Mouse (Mus musculus) embryo, embryonic 11.5 days (tissue): ENCODE measurements around the gene Chrm4.

Experiments used
- DNase-seq: peaks from one replicate; pipeline ENCODE4 v3.0.0-alpha.2; 2012; ENCODE audit warnings: low read depth, low spot score

Chrm4 gene

DNA sequence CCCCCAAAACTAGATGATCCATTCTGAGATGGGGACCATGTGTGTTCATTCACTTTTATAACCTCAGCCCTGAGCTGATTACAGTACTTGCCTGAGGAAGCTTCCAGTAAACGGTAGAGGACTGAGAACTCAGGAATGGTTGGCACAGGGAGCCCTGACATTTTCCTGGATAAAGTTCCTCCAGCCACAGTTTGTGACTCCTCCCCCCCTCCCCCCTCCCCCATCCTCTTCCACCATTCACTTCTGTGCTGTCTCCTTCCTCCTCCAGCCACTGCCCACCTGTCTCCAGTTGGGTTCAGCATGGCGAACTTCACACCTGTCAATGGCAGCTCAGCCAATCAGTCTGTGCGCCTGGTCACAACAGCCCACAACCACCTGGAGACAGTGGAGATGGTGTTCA lies at the start of gene Chrm4:
Gene Chrm4, plus strand, starts transcription at position 301 of the 400 bp plus-strand sequence.
- no peak for DNase-seq

DNA sequence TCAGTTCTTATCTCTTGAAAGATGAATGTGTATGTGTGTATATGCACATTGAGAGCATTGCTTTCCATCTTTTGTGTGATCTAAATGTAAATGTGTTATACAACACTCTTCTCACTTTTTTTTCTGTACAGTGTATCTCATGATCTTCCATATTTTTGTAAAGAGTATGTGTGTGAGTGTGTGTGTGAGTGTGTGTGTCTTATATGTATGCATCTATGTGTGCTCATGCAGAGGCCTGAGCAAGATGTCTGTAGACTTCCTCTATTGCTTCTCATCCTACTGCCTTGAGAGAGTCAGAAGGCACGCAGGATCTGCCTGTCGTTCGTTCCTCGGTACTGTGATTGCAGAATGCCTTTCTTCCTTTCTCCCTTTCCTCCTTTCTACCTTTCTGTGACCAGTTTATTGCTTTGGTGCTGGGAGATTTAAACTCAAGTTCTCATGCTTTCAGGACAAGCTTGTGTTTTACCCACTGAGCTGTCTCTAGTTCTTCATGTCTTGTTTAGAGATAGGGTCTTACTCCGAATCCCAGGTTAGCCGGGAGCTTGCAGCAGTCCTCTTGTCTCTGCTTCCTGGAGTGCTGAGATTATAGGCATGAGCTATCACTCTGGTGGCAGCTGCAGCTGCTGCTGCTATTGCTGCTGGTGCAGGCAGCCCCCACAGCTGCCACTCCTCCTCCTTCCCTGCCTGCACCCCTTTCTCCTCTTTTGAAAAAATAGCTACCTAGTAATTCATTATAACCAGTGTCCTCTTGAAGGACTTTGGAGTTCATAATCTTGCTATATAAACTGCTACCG lies 48.5 kb upstream of the Chrm4 start:
- DNase-seq: no peak

DNA sequence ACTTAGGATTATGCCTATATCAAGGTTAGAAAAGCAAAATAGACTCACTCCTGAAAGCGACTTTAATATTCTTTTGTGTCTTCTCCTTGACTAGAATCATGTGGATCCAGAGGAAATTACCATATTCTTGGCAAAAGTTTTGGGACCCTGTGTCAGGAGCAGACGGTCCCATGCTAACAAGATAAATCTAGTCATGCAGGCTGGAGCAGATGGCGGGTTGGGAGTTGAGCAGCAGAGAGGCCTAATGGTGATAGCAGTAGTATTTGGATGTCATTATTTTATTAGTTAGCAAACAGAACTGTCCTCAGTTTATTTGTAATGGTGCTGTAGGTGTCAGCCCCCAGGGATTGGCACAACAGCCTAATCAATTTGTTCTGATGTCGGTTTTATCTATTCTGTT lies 43.1 kb upstream of the Chrm4 start:
- no peak for DNase-seq

DNA sequence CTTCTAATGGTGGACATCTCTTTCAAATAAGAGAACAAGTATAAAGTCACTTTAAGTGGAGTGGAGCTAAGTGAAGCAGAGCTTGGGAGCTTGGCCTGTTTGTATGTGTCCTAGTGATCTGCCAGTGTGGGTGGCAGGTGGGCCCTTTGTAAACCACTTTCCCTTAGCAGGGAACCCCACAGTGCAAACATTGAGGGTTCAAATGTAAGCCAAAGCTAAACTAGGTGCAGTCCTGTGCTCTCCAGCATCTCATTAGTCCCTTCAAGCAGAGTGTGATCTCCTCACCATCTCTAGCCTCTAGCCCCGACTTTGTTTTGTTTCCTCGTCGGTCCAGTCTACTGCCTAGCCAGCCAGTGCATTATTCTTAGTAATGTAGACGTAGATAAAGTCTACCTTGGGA lies 42.4 kb upstream of the Chrm4 start:
- DNase-seq: no peak

DNA sequence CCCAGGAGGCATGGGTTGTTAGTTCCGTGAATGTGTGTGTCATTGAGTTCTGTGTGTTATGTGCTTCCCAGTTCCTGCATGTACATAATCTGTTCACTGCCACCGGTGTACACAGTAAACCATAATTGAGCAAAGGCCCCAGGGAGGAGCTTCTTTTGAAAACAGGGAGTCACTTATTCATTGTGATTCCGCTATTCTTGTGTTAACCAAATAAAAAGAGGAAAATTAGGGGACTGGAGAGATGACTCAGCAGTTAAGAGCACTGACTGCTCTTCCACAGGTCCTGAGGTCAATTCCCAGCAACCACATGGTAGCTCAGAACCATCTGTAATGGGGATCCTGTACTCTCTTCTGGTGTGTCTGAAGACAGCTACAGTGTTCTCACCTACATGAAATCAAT lies 32.3 kb upstream of the Chrm4 start:
- no peak for DNase-seq

DNA sequence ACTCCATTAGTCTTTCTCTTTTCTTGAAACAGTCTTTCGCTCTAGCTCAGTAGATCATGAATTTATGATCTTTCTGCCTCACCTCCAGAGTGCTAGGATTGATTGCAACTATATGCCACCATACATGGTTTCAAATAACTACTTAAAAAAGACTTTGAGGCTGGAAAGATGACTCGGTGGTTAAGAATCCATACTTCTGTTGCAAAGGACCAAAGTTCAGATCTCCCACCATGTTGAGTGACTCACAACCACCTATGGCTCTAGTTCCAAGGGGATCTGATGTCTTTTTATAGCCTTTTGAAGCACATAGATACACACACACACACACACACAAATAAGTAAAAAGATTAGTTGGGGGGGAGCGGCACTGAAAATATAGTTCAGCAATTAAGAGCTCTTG lies 31.6 kb upstream of the Chrm4 start:
- no peak for DNase-seq

DNA sequence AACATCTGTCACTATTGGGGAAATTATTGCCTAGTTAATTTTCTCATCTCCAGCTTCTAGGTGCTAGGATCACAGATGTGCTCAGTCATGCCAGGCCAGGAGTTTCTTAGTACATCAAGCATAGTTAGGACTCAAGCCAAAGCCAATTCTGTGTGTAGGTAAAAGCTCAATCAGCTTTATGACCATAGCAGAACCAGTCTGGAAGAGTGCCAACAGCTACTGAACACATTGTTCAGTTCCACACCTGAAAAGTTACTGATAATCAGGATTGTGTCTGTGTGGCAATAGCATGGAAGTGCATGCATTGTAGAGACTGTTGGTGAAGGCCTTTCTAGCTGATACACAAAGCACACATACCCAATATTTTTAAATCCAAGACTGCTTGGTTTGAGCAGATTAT lies 29.1 kb upstream of the Chrm4 start:
- DNase-seq: no peak

DNA sequence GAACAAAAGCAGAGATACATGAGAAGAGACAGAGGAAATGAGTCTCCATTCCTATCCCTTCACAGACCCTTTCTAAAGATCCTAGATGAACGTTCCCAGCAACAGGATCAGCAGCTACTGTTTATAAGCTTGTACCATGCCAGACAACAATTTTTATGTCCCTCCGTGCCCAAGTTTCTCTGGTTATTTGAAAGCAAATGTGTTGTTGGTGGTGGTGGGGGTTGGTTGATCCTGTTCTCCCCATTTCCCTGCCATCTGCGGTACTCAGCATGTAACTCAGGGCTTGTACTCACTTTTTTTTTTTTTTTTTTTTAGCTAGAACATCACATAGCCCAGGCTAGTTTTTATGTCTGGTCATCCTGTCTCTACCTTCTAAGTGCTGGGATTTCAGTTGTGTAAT lies 27.9 kb upstream of the Chrm4 start:
- DNase-seq: no peak

DNA sequence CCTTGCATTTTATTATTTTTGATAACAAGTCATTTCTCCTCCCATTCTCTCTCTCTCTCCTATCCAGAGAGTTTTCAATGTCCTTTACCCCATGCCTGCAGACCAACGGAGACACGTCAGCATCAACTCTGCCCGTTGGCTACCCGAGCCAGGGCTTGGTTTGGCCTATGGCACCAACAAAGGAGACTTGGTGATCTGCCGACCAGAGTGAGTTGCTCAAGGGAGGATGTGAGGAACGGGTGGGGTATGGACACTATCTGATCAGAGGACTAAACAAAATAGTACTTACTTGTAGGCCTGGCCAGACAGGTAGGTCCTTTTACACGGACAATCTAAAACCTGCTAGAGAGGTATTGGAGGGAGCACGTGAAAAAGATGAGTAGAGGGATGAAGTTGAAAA lies 26.6 kb upstream of the Chrm4 start:
- DNase-seq: no peak

DNA sequence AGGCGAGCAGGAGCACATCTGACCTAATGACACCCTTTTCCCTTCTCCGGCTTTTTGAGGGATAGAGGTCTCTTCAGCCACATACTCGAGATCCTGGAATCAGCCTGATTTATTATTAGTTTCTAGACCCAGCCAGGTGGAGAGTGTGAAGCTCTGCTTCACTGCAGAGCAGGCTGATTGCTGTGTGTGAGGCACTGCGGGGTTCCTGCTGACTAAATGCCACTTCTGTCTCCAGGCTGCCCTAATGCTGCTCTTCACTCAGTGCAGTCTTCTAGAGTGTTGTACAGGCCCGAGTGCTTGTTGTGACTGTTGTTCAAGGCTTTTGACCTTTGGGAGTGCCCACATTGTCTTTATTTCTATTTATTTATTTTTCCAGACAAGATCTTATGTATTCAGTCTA lies 24.7 kb upstream of the Chrm4 start:
- DNase-seq: no peak

DNA sequence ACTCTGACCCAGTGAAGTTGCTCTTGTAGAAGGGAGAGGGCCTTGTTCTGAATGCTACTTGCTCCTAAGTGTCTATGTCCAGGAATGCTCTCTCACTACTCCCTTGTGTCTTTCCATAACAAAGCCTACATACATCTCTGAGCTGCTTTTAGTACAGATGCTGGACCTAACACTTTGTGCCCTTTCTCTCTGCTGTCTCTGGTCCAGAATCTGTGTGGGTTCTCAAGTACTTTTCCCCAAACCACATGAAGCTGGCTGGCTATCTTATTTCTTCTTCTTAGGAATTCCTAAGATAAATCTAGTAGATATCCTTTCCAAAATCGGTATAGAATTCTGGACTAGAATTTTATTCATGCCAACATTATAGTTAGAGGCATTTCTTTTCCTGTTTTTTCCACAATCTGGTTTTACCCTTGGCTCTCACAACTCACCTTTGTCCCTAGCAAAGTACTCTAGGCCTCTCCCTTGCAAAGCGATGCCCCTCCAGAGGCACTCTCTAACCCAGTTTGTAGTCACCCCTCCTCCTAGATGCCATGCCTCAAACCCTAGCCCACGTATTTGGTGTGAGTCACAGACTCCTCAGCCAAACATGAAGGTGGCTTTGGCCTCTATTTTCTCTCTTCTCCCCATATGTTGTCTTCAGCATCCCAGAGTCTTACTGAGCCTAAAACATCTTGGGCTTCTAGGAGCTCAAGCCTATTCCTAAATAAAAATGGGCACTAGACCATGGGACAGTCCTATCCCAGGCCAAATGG lies 23.7 kb upstream of the Chrm4 start:
- no peak for DNase-seq

DNA sequence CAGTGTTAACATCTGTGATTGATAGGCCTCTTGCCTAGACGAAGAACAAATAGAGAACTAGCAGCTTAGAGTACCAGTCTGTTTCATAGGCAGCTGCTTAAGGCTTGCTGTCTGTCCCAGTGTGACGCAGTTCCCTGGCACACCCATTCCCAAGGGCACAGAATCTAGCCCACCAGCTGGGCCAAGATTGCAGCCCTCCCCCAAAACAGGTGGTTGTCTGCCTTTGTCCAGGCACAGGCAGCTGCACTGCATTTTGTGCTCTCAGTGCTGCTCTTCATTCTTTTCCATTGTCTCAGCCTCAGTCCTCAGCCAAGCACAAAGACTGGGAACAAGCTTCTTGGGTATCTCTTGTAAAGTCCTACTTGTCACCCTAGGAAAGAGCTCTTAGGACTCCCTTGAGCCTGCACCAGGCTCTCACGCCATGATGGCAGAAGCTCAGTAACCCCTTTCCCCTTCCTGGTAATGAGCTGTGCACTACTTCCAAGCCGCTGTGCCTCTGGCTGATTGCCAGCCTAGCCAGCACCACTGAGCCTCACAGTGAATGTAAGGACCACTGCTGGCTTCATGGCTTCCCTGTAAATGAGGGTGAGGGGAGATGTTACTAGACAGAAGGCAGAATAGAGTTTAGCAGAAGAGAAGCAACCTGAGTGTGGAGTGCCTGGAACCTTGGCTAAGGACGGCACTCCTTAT lies 22.3 kb upstream of the Chrm4 start:
- no peak for DNase-seq

DNA sequence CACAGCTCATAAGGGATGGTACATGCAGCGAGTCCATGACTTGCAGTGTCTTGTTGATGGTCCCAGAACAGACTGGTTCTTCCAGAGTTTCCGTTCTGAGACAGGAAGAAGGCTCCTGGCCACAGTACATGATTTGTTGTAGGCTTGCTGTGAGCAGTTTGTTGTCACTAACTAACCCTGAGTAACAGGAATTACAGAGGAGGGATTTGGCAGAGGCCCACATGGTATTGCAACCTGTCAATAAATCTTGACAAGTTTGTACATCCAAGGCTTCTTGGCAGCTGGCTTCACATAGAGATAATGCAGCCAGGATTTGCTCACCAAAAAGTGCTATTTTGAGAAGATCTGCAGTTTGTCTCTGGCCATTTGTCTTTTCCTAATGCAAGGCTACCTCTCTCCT lies 20.9 kb upstream of the Chrm4 start:
- no peak for DNase-seq

DNA sequence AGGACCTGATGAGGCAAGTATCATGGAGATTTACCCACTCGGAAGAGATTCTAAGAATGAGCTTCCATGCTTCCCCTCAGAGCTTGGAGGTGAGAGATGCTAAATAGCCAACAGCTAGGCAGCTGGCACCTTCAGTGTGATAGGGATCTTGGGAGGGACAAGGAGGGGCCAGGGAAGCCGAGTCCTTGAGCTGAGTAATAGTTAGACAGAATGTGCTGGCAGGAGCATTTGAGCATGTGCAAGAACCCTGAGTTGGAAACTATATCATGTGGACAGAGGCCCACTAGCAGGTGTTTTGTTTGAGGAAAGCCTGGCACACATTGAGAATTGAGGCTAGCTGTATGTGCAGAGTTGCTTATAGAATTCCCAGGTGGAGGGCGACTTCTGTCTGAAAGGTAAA lies 14.4 kb upstream of the Chrm4 start:
- DNase-seq: no peak

DNA sequence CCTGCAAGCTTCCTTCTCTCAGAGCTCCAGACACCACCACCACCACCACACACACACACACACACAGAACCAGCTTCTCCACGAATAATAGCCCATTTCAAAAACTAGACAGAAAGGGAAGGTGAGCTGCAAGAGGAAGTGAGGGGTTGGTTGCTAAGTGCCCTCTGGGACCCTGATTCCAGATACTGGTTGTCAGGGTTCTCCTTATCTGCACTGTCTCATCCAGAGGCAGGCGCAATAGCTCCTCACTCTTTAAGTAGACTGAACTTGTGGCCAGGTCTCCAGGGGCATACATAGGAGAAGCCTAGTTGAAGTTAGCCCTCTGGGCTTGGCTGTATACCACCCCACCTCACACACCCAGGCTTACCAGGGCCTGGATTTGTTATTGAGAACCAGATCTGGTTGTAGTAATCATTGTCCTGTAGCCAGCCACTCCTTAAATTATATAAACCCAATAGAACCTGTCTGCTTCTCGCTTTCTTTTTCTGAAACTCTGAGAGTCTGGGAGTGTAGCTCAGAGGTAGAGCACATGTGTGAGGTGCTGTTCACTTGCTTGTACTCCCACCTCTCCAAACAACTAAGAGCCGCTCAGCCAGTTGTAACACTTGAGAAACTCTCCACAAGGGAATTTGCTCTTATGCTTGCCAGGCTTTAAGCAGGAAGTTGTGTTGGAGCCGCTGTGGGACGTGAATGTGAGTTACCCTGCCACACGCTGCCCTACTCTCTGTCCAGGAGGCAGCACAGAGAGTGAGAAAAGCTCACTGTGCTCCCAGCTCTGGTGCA lies 13.5 kb upstream of the Chrm4 start:
- DNase-seq: no peak

DNA sequence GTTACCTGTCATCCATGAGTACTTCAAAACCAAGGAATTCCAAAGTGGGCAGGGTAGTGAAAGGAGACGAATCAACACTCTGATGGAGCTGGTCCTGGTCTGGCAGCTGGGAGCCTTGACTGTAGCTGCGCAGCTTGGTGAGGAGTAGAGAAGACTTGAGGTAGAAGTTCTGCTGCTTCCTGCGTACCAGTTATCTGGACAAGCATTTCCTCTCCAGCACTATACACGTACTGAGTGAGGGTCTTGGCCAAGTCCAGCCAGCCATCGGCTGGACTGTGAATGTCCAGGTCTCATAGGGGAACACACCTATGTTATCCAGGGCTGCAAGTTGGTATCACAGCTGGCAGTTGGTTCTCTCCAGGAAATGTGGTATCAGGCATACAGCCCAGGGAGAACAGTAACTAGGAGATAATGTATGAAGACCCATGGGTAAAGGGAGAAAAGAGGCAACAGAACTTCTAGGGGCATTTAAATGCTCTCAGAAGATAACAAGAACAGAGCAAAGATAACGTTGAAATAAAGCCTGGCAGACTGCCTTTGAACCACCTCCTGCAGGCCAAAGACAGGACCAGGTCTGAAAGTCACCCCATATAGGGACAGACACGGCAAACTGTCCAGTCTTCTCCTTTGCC lies 10.6 kb upstream of the Chrm4 start:
- DNase-seq: no peak

DNA sequence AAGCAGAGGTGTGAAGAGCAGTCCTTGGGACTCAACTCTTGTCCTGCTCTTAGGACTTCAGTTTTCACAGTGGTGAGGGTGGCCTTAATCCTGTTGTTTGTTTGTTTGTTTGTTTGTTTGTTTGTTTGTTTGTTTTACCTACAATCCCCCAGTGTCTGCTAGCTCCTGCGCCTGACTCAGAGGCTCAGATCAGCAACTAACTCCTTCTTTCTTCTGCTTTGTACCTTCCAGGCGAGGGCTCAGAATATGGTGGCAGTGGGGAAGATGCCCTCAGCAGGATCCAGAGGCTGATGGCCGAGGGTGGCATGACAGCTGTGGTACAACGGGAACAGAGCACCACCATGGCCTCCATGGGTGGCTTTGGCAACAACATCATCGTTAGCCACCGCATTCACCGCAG lies 10.0 kb upstream of the Chrm4 start:
- DNase-seq: no peak

DNA sequence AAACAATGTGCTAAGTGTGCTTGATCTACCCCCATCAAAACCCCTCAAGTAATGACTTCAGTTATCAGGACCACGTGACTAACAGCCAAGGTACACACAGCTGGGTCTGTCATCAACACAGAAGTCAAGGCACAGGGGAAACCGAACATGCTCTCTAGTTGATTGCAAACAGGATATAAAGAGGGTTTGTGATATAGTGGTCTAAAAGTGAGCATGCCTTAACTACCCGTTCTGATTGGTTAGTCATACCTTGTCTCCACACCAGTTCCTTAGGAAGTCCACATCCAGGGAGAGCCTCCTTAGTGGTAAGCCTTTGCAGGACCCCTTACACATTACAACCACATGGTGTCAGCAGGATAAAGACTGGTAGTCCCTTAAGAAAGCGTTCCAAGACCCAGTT lies 6.9 kb upstream of the Chrm4 start:
- DNase-seq: no peak

DNA sequence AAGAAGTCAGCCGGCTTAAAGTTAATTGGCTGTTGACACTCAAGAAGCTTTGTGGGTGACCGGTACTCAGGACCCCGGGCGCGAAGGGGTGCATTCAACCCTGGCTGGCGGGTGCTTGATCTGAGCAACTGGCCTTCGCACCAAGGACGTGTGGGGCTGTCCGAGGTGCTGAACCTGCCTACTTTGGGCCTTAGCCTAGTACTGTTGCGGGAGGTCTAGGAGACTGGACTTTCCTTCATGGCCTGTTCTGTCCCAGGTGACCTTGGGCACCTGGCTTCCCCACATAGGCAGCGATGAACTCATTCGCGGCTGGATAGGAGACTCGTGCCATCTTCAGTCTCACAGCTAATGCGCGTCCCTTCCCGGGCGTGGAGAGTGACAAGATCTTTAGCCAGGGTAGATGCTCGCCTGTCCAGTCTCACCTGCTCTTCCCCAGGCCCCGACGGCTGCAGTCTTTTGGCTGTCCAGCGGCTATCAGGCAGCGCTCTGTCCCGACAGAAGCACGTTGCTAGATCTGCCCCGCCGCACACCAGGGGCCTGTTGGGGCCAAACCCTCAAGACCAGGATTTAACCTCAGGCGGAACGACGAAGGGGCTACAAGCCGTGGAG lies 5.8 kb upstream of the Chrm4 start:
- DNase-seq: peak; percentile 69

DNA sequence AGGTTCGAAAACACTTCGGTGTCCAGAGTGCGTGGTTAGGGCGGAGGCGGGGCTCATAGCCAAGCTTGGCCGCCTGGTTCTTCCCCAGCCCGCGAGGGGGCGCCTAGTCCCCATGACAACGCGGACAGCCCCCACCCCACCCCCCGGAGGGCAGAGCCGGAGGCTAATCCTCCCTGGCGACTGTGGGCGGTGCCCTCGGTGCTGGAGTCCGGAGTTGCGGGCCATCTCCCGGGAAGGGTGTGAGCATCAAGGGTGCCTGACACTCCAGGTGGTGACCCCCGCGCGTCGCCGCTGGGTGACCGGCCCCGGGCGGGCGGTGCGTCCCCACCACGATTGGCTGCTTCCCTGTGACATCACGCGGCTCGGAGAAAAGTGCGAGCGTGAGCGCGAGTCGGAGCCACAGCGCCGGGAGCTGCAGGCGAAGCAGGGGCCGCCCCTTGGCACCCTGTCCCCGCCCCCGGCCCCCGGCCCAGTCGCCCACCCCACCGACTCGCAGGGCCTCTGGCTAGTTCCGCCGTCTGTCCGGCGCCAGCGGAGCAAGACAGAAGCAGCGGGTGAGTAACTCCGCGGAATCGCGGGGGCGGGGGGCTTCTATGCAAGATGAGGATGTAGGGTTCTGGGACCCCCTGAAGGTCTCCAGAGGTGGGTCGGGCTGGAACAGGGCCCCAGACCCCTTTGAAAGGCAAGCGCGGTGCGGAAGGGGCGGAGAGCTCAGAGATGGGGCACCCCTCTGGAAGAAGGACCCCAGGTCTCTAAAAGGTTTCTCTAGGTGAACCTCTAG lies 5.1 kb upstream of the Chrm4 start:
- no peak for DNase-seq
